Mouse (Mus musculus): ENCODE data around the gene Rexo5. TPM values are rescaled to one million over a fixed set of nuclear protein-coding genes. Genes with fewer than 3 reads are reported as not detected.

Gene Rexo5
- polyA plus RNA-seq, 1 experiment from 2014 or later = 11.0 TPM

DNA sequence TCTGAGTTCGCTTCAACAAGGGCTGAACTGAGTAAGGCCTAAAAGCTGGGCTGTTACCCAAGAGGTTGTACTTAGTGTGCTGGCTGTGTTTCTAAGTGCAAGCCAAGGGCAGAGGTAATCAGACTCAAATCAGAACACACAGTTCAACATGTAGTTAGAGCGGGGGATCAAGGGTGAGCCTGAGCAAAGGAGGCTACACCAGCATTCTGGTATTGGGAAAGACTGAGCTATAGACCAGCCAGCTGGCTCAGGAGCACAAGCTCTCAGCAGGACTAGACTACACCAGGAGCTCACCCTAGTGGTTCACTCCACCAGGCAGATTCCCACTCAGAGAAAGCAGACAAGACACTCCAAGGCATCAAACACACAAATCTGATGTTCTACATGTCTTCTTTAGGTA lies 10.4 kb upstream of the Rexo5 start:
- ChIA-PET POLR2A (no interaction called here), CTCF (interaction anchor here (1.1 kb wide), 1 partner anchor 10 kb away, joined by 4 read pairs; no protein-coding TSS in a partner anchor)
- no peaks in the 10 kb centered on the region for H3K27me3 ChIP-seq
- TF ChIP-seq CTCF (IDR thresholded peaks at IDR 0.05) = no peak
- in situ Hi-C loops (cut with MboI; ENCODE audit: low pct_unique_long_range_greater_than_20kb) = no loop called here
- ATAC-seq (no peak), DNase-seq (ENCODE audit: low read depth, low spot score) (no peak)

DNA sequence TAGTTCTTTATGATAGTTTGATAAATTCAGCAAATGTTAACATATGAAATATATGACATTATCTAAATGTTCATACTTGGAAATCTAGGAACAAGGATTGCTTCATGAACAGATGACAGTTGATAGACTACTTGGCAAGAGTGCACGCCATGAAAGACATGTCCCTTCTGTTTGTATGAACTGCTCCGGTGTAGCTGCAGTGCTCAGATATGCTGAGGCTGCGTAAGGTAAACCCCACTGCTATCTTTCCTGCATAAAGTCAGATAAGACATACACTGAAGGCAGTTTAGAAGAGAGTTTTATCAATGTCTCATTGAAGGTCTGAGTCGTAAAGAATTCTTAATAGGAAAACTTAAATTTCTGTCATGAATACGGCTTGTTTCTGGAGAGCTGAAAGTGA lies 8.9 kb upstream of the Rexo5 start:
- no peaks in the 10 kb centered on the region for H3K27me3 ChIP-seq
- TF ChIP-seq CTCF (IDR thresholded peaks at IDR 0.05) = no peak
- CTCF ChIA-PET = no interaction called here
- ATAC-seq (no peak), DNase-seq (ENCODE audit: low read depth, low spot score) (no peak)
- POLR2A ChIA-PET = no interaction called here
- in situ Hi-C loops (cut with MboI; ENCODE audit: low pct_unique_long_range_greater_than_20kb) = no loop called here

DNA sequence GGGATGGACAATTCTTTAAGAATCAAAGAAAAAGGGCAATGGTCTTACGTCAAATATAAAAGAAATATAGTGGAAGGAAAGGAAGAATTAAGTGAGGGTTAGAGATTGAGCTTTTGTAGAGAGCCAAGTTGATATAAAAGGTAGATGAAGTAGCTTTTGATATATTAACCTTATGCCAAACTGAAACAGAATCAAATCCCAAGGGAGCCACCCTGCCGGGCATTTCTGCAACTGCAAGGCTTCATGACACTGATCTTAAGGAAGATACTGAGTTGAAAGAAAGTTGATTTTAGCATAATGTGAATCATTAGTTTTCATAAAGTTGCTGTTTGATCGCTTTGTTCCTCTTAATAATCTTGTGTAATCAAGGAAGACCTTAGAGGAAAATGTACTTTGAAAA lies 4.8 kb upstream of the Rexo5 start:
- DNase-seq (ENCODE audit: low read depth, low spot score) = no peak
- TF ChIP-seq CTCF (IDR thresholded peaks at IDR 0.05) = no peak
- POLR2A ChIA-PET = no interaction called here
- no peaks in the 10 kb centered on the region for H3K27me3 ChIP-seq
- CTCF ChIA-PET = interaction anchor here (1.3 kb wide), 1 partner anchor 22 kb away, joined by 3 read pairs; no protein-coding TSS in a partner anchor
- ATAC-seq = no peak
- in situ Hi-C loops (cut with MboI; ENCODE audit: low pct_unique_long_range_greater_than_20kb) = no loop called here

DNA sequence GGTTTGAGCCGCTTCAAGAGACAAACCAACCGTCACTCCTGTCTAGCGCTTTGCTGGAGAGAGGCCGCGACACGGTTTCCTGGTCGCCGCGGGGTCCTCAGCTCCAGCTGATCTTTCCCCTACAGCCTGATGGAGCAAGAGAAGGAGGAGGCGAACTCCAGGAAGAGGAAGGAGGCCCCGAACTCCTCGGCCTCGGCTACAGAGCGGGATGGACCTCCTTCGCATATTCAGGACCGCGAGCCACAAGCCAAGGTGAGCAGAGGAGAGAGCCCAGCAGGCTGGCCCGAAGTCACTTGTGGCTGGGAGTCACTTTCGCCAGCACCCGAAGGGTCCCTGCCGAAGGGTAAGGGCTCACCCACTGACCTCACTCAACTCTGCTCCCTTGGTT lies 439 bp downstream of the Rexo5 start:
- ChIA-PET POLR2A (no interaction called here), CTCF (no interaction called here)
- peak; percentile 78 for ATAC-seq

DNA sequence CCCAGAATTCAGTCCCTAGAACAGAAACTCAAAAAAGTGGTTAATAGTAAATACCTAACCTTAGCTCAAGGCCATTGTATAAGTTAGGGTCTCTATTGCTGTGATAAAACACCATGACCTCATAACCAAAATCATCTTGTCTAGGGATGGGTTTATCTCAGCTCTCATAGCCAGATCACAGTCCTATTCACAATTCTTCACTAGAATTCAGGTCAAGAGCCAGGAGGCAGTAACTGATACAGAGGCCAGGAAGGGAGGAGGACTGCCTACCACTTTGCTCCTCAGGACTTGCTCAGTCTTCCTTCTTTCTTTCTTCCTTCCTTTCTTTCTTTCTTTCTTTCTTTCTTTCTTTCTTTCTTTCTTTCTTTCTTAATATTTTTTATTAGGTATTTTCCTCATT lies 1.5 kb downstream of the Rexo5 start:
- in situ Hi-C loops (cut with MboI; ENCODE audit: low pct_unique_long_range_greater_than_20kb) = no loop called here
- DNase-seq (ENCODE audit: low read depth, low spot score) (no peak), ATAC-seq (no peak)
- H3K27me3 ChIP-seq = no peaks in the 10 kb centered on the region
- CTCF ChIA-PET = no interaction called here
- POLR2A ChIA-PET = no interaction called here
- no peak for TF ChIP-seq CTCF (IDR thresholded peaks at IDR 0.05)

More for the DNA sequence above, 439 bp downstream of the Rexo5 start:
- TF ChIP-seq CTCF (IDR thresholded peaks at IDR 0.05) = no peak
- in situ Hi-C loops (cut with MboI; ENCODE audit: low pct_unique_long_range_greater_than_20kb) = no loop called here
- no peak for DNase-seq (ENCODE audit: low read depth, low spot score)
- H3K27me3 ChIP-seq = no peaks in the 10 kb centered on the region

DNA sequence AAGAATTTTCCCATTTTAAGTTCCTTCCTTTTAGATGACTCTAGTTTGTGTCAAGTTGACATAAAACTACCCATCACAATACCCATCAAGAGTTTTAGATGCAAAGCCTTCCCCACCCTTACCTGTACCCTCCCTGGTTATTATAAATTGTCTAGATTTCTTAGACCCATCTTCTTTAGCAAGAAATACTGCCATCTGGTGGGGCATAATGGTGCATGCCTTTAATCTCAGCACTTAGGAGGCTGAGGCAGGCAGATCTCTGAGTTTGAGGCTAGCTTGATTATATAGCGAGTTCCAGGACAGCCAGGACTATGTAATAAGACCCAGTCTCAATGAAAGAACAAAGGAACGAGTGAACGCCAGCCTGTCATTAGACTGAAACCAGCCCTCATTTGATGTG lies 6.7 kb downstream of the Rexo5 start:
- DNase-seq (ENCODE audit: low read depth, low spot score) (no peak), ATAC-seq (no peak)
- in situ Hi-C loops (cut with MboI; ENCODE audit: low pct_unique_long_range_greater_than_20kb) = no loop called here
- POLR2A ChIA-PET = no interaction called here
- CTCF ChIA-PET = interaction anchor here (1.1 to 1.8 kb wide), 2 partner anchors 9 to 13 kb away, joined by 3 to 4 read pairs; no protein-coding TSS in a partner anchor
- no peak for TF ChIP-seq CTCF (IDR thresholded peaks at IDR 0.05)
- H3K27me3 ChIP-seq = no peaks in the 10 kb centered on the region

DNA sequence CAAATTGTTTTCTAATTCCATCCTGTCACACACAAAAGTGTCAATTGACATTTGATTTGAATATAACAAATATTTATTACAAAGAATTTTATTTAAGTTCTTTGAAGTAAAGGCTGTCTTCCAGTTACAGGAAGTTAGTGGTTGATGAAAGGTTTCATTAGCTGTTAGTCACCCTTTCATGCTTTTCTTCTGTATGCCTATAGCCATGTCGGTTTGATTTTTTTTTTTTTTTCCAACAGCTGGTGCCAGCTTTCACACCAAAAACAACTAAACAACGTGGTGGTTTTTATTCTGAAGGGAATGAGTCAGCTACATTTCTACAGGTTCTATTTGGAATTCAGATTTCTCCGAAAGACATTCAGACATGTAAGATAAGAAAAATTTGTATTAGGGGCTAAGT lies 7.2 kb downstream of the Rexo5 start:
- no peak for DNase-seq (ENCODE audit: low read depth, low spot score)
- no peak for TF ChIP-seq CTCF (IDR thresholded peaks at IDR 0.05)
- in situ Hi-C loops (cut with MboI; ENCODE audit: low pct_unique_long_range_greater_than_20kb) = no loop called here
- H3K27me3 ChIP-seq = no peaks in the 10 kb centered on the region
- ATAC-seq = no peak
- ChIA-PET POLR2A (no interaction called here), CTCF (interaction anchor here (1.1 to 1.8 kb wide), 2 partner anchors 8 to 12 kb away, joined by 3 to 4 read pairs; no protein-coding TSS in a partner anchor)

DNA sequence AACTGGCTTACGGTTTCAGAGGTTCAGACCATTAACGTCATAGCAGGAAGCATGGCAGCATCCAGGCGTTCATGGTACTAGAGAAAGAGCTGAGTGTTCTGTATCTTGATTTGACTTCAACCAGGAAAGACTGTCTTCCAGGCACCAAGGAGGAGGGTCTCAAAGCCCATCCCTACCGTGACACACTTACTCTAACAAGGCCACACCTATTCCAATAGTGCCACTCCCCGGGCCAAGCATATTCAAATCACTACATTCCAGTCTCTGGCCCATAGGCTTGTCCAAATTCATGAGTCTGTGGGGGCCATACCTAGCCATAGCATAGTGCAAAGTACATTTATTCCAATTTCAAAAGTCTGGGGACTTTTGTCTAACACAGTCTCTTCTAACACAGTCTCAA lies 13.6 kb downstream of the Rexo5 start:
- ChIA-PET CTCF (interaction anchor here (1.3 kb wide), 1 partner anchor 20 kb away, joined by 4 read pairs; no protein-coding TSS in a partner anchor), POLR2A (no interaction called here)
- DNase-seq (ENCODE audit: low read depth, low spot score) (no peak), ATAC-seq (no peak)
- no peak for TF ChIP-seq CTCF (IDR thresholded peaks at IDR 0.05)
- in situ Hi-C loops (cut with MboI; ENCODE audit: low pct_unique_long_range_greater_than_20kb) = no loop called here
- no peaks in the 10 kb centered on the region for H3K27me3 ChIP-seq

DNA sequence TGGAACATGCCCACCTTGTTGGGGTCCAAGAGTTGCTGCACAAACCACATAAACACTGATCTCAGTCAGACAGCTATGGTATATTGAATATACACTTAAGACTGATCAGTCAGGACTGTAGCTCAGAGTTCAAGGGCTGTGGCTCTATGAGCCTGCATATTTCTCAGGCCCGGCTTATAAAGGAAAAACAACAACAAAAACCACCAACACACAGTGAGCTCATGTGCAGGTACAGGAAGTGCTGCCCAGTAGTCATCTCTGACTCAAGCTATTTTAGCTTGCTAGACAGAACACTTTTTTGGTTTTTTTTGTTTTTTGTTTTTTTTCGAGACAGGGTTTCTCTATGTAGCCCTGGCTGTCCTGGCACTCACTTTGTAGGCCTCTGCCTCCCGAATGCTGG lies 14.9 kb downstream of the Rexo5 start:
- ATAC-seq = no peak
- H3K27me3 ChIP-seq = no peaks in the 10 kb centered on the region
- ChIA-PET POLR2A (no interaction called here), CTCF (interaction anchor here (1.3 kb wide), 1 partner anchor 9 kb away, joined by 4 read pairs; no protein-coding TSS in a partner anchor)
- TF ChIP-seq CTCF (IDR thresholded peaks at IDR 0.05) = no peak
- in situ Hi-C loops (cut with MboI; ENCODE audit: low pct_unique_long_range_greater_than_20kb) = no loop called here
- no peak for DNase-seq (ENCODE audit: low read depth, low spot score)

DNA sequence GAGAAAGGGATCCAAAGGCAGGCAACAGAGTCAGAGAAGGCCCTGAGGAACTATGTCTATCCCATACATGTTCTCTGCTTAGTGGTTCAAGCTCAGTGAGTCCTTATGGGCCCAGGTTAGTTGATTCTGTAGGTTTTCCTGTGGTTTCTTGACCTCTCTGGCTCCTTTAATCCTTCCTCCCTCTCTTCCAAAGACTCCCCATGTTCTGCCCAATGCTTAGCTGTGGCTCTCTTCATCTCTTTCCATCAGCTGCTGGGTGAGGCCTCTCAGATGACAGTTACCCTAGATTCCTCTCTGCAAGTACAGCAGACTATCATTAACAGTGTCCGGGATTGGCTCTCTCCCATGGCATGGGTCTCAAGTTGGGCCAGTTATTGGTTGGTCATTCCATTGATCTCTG lies 41.6 kb downstream of the Rexo5 start:
- no peak for ATAC-seq
- no peak for DNase-seq (ENCODE audit: low read depth, low spot score)
- ChIA-PET CTCF (interaction anchor here (1.0 kb wide), 1 partner anchor 10 kb away, joined by 3 read pairs; no protein-coding TSS in a partner anchor), POLR2A (no interaction called here)
- H3K27me3 ChIP-seq = no peaks in the 10 kb centered on the region
- in situ Hi-C loops (cut with MboI; ENCODE audit: low pct_unique_long_range_greater_than_20kb) = no loop called here
- TF ChIP-seq CTCF (IDR thresholded peaks at IDR 0.05) = no peak

DNA sequence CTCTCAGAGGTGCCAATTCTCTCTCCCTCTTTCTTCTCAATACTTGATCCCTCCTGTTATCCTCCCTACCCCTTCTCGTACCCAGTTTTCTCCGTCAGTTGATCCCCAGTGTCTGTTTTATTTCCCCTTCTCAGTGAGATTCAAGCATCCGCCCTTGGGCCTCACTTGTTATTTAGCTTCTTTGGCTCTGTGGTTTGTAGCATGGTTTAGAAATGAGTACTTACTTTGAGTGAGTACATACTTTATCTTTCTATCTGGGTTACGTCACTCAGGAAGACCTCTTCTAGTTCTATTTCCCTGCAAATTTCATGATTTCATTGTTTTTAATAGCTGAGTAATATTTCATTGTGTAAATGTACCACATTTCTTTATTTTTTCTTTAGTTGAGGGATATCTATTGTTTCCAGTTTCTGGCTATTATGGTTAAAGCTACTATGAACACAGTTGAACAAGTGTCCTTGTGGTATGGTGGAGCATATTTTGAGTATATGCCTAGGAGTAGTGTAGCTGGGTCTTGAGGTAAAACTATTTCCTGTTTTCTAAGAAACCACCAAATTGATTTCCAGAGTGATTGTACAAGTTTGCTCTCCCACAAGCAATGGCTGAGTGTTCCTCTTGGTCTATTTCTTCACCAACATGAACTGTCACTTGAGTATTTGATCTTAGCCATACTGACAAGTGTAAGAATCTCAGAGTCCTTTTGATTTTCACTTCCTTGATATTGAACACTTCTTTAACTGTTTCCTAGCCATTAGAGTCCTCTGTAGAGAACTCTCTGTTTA lies 42.4 kb downstream of the Rexo5 start:
- CTCF ChIA-PET = interaction anchor here (1.0 kb wide), 2 partner anchors 9 to 13 kb away, joined by 3 read pairs; no protein-coding TSS in a partner anchor
- TF ChIP-seq CTCF (IDR thresholded peaks at IDR 0.05) = no peak
- DNase-seq (ENCODE audit: low read depth, low spot score) = no peak
- H3K27me3 ChIP-seq = no peaks in the 10 kb centered on the region
- in situ Hi-C loops (cut with MboI; ENCODE audit: low pct_unique_long_range_greater_than_20kb) = no loop called here
- ATAC-seq = no peak
- POLR2A ChIA-PET = no interaction called here
